8 mouse cellular contexts compared by ENCODE assay signal in genomic region chr10:128362568-128362967, GRCm38 (mm10). TPM values are rescaled to one million over a fixed set of nuclear protein-coding genes. Genes with fewer than 3 reads are reported as not detected.
DNase-seq lines count a peak whose midpoint lies in the region; ATAC-seq and TF ChIP-seq lines count a peak whose summit lies in the region.
"Had no signal": no experiment of that assay in that cellular context is flagged by ENCODE, and none has a peak within 500 bp of the region (broad histone marks: within the 10 kb centered on the region; RNA-seq: fewer than 3 reads in every experiment).

No protein-coding gene starts in this region.

- no peak overlapping the region for H3K9ac ChIP-seq in ES-Bruce4 (ENCODE audit: low read depth, poor library complexity, severe bottlenecking)
- no peak overlapping the region for H3K9ac ChIP-seq in hindbrain, postnatal 0 days (replicated peaks; ENCODE audit: low read length)
- H3K9ac ChIP-seq in stomach, postnatal 0 days (ENCODE audit: low read length), result no peak overlapping the region
- H3K9ac ChIP-seq: limb, embryonic 15.5 days had no signal

- TF ChIP-seq CTCF in ES-Bruce4 (IDR thresholded peaks at IDR 0.05; ENCODE audit: low read depth, low read length), result peak; percentile 18
- peak; percentile 68 for TF ChIP-seq CTCF in hindbrain, postnatal 0 days (IDR thresholded peaks at IDR 0.05; ENCODE audit: low read depth)
- TF ChIP-seq CTCF in stomach, postnatal 0 days (IDR thresholded peaks at IDR 0.05; ENCODE audit: low read depth), result peak; percentile 73

- intact Hi-C loops in left cerebral cortex, postnatal 25 days (cut with DNase I), result no loop called here
- intact Hi-C loops in left cerebral cortex, postnatal 10 days (cut with DNase I), result no loop called here

- H3K9me3 ChIP-seq in ES-Bruce4 (replicated peaks; ENCODE audit: control insufficient read depth, insufficient read depth, low read length, poor library complexity, severe bottlenecking), result no peaks in the 10 kb centered on the region
- H3K9me3 ChIP-seq in hindbrain, postnatal 0 days (ENCODE audit: low read length), result no peaks in the 10 kb centered on the region
- H3K9me3 ChIP-seq in stomach, postnatal 0 days (ENCODE audit: control insufficient read depth, low read length), result no peaks in the 10 kb centered on the region
- H3K9me3 ChIP-seq: limb, embryonic 15.5 days had no signal

- peaks cover 51% of the 10 kb centered on the region for H3K36me3 ChIP-seq in ES-Bruce4 (ENCODE audit: control insufficient read depth, insufficient read depth, low read length, poor library complexity, severe bottlenecking)
- H3K36me3 ChIP-seq in hindbrain, postnatal 0 days (ENCODE audit: insufficient read depth, low read length), result peaks cover 42% of the 10 kb centered on the region
- H3K36me3 ChIP-seq in stomach, postnatal 0 days (ENCODE audit: control insufficient read depth, insufficient read depth, low read length), result peaks cover 16% of the 10 kb centered on the region; the same call in 1 of the 2 replicates

- H3K4me3 ChIP-seq in ES-Bruce4 (ENCODE audit: low read depth, low read length), result no peak overlapping the region
- no peak overlapping the region for H3K4me3 ChIP-seq in hindbrain, postnatal 0 days (ENCODE audit: low read length)
- no peak overlapping the region for H3K4me3 ChIP-seq in stomach, postnatal 0 days (ENCODE audit: low read depth, low read length)
- H3K4me3 ChIP-seq: limb, embryonic 15.5 days had no signal

- no peak for TF ChIP-seq EP300 in ES-Bruce4 (IDR thresholded peaks at IDR 0.05; ENCODE audit: insufficient read depth, low read depth, low read length)
- TF ChIP-seq EP300 in stomach, postnatal 0 days (optimal IDR thresholded peaks at IDR 0.05), result no peak

- peak; percentile 58 for ATAC-seq in hindbrain, postnatal 0 days
- ATAC-seq in stomach, postnatal 0 days (ENCODE audit: low FRiP score, low TSS enrichment), result 0 out of 2 replicates have a peak, but pooled peaks have one; percentile 17

- H3K27ac ChIP-seq in ES-Bruce4 (ENCODE audit: insufficient read depth, low read length), result no peak overlapping the region
- no peak overlapping the region for H3K27ac ChIP-seq in hindbrain, postnatal 0 days
- H3K27ac ChIP-seq in stomach, postnatal 0 days (replicated peaks), result no peak overlapping the region
- H3K27ac ChIP-seq: limb, embryonic 15.5 days had no signal

- H3K4me1 ChIP-seq in ES-Bruce4 (ENCODE audit: control insufficient read depth, insufficient read depth, low read length), result no peaks in the 10 kb centered on the region
- peaks cover 4% of the 10 kb centered on the region; the same call in 1 of the 2 replicates for H3K4me1 ChIP-seq in hindbrain, postnatal 0 days (ENCODE audit: insufficient read depth, low read length)
- no peaks in the 10 kb centered on the region for H3K4me1 ChIP-seq in stomach, postnatal 0 days (replicated peaks; ENCODE audit: control insufficient read depth, insufficient read depth)

- DNase-seq in left cerebral cortex, postnatal 25 days (ENCODE audit: low spot score in 2 of 2), result peak; percentile 32 to 63
- DNase-seq in left cerebral cortex, postnatal 10 days (ENCODE audit: extremely low spot score in 1 of 2, low spot score in 2 of 2), result no peak
- DNase-seq in ZHBTc4 (ENCODE audit: low read depth, low spot score), result peak; percentile 43
- DNase-seq in hindbrain, postnatal 0 days (ENCODE audit: low spot score), result peak; percentile 81
- DNase-seq in stomach, postnatal 0 days (ENCODE audit: low spot score), result no peak
- no peak for DNase-seq in right cerebral cortex, adult 18-20 months

- TF ChIP-seq POLR2A in ES-Bruce4 (IDR thresholded peaks at IDR 0.05; ENCODE audit: insufficient read depth, low read length), result no peak

- H3K4me2 ChIP-seq in hindbrain, postnatal 0 days (ENCODE audit: low read depth, low read length), result no peak overlapping the region
- no peak overlapping the region for H3K4me2 ChIP-seq in stomach, postnatal 0 days (replicated peaks; ENCODE audit: low read depth)
- H3K4me2 ChIP-seq: limb, embryonic 15.5 days had no signal

- 47% methylated on average over 3 of the region's 3 CpGs for WGBS in hindbrain, postnatal 0 days
- 47% methylated on average over 3 of the region's 3 CpGs for WGBS in stomach, postnatal 0 days

- no peaks in the 10 kb centered on the region for H3K27me3 ChIP-seq in ES-Bruce4 (ENCODE audit: control insufficient read depth, insufficient read depth, low read length, poor library complexity, severe bottlenecking)
- H3K27me3 ChIP-seq in hindbrain, postnatal 0 days (ENCODE audit: insufficient read depth, low read length), result no peaks in the 10 kb centered on the region
- no peaks in the 10 kb centered on the region for H3K27me3 ChIP-seq in stomach, postnatal 0 days (ENCODE audit: control insufficient read depth, insufficient read depth, low read length)
- H3K27me3 ChIP-seq: limb, embryonic 15.5 days had no signal

RNA-seq across cellular contexts. Expression of gene Coq10a, which starts 6.2 kb away (rescaled TPM):
- total RNA-seq in left cerebral cortex, postnatal 25 days (2021), result 10 to 100 TPM; 60.4 to 63.8 TPM
- 10 to 100 TPM; 69.8 to 74.6 TPM for total RNA-seq in left cerebral cortex, postnatal 10 days (2021)
- polyA plus RNA-seq in ES-Bruce4 (2011; ENCODE audit: insufficient read depth, insufficient read length, low read depth, missing spikeins), result 18.7 and 20.2 TPM in 2 replicates
- 26.9 and 42.1 TPM in 2 replicates for total RNA-seq in hindbrain, postnatal 0 days (2014; rRNA removed)
- 50.8 and 52.1 TPM in 2 replicates for polyA plus RNA-seq in hindbrain, postnatal 0 days (2015; fragmentation: Nextera tagmentation; extraction: Ambion mirVana)
- 12.9 and 13.8 TPM in 2 replicates for polyA plus RNA-seq in stomach, postnatal 0 days (2015; fragmentation: Nextera tagmentation; extraction: Ambion mirVana)

RNA-seq across cellular contexts. Expression of gene Ankrd52, which starts 14.3 kb away (rescaled TPM):
- total RNA-seq in left cerebral cortex, postnatal 25 days (2021), result 10 to 100 TPM; 65.1 to 68.9 TPM
- total RNA-seq in left cerebral cortex, postnatal 10 days (2021), result 10 to 100 TPM; 74.4 TPM
- 28.8 and 29.0 TPM in 2 replicates for polyA plus RNA-seq in ES-Bruce4 (2011; ENCODE audit: insufficient read depth, insufficient read length, low read depth, missing spikeins)
- total RNA-seq in hindbrain, postnatal 0 days (2014; rRNA removed), result 38.8 and 39.5 TPM in 2 replicates
- 9.1 and 10.6 TPM in 2 replicates for polyA plus RNA-seq in hindbrain, postnatal 0 days (2015; fragmentation: Nextera tagmentation; extraction: Ambion mirVana)
- polyA plus RNA-seq in stomach, postnatal 0 days (2015; fragmentation: Nextera tagmentation; extraction: Ambion mirVana), result 2.9 and 4.3 TPM in 2 replicates

RNA-seq across cellular contexts. Expression of gene Cs, which starts 25.0 kb away (rescaled TPM):
- 100 to 1,000 TPM; 227 to 229 TPM for total RNA-seq in left cerebral cortex, postnatal 25 days (2021)
- total RNA-seq in left cerebral cortex, postnatal 10 days (2021), result 100 to 1,000 TPM; 287 to 288 TPM
- 197 and 202 TPM in 2 replicates for polyA plus RNA-seq in ES-Bruce4 (2011; ENCODE audit: insufficient read depth, insufficient read length, low read depth, missing spikeins)
- 274 and 311 TPM in 2 replicates for total RNA-seq in hindbrain, postnatal 0 days (2014; rRNA removed)
- 262 and 285 TPM in 2 replicates for polyA plus RNA-seq in hindbrain, postnatal 0 days (2015; fragmentation: Nextera tagmentation; extraction: Ambion mirVana)
- 152 and 158 TPM in 2 replicates for polyA plus RNA-seq in stomach, postnatal 0 days (2015; fragmentation: Nextera tagmentation; extraction: Ambion mirVana)

RNA-seq across cellular contexts. Expression of gene Slc39a5, which starts 38.5 kb away (rescaled TPM):
- under 1 TPM; 0.30 to 0.32 TPM for total RNA-seq in left cerebral cortex, postnatal 25 days (2021)
- under 1 TPM; 0.56 to 0.69 TPM for total RNA-seq in left cerebral cortex, postnatal 10 days (2021)
- 0.31 TPM in 1 of 2 replicates, not detected in the other for polyA plus RNA-seq in ES-Bruce4 (2011; ENCODE audit: insufficient read depth, insufficient read length, low read depth, missing spikeins)
- total RNA-seq in hindbrain, postnatal 0 days (2014; rRNA removed), result 0.58 and 2.3 TPM in 2 replicates
- 0.55 and 0.66 TPM in 2 replicates for polyA plus RNA-seq in hindbrain, postnatal 0 days (2015; fragmentation: Nextera tagmentation; extraction: Ambion mirVana)
- polyA plus RNA-seq in stomach, postnatal 0 days (2015; fragmentation: Nextera tagmentation; extraction: Ambion mirVana), result 0.75 and 0.76 TPM in 2 replicates

RNA-seq across cellular contexts. Expression of gene Cnpy2, which starts 40.3 kb away (rescaled TPM):
- total RNA-seq in left cerebral cortex, postnatal 25 days (2021), result 10 to 100 TPM; 64.7 to 70.5 TPM
- total RNA-seq in left cerebral cortex, postnatal 10 days (2021), result 10 to 100 TPM; 64.4 to 69.7 TPM
- polyA plus RNA-seq in ES-Bruce4 (2011; ENCODE audit: insufficient read depth, insufficient read length, low read depth, missing spikeins), result 62.9 and 68.4 TPM in 2 replicates
- 42.9 and 73.3 TPM in 2 replicates for total RNA-seq in hindbrain, postnatal 0 days (2014; rRNA removed)
- 186 and 189 TPM in 2 replicates for polyA plus RNA-seq in hindbrain, postnatal 0 days (2015; fragmentation: Nextera tagmentation; extraction: Ambion mirVana)
- polyA plus RNA-seq in stomach, postnatal 0 days (2015; fragmentation: Nextera tagmentation; extraction: Ambion mirVana), result 214 and 218 TPM in 2 replicates

Comparison
In these comparisons a context has a peak if more than half of its experiments do, and no peak if none do; other contexts are left out.
1. DNase-seq: peak in left cerebral cortex, postnatal 25 days (2 of 2), ZHBTc4 (single experiment) and hindbrain, postnatal 0 days (single experiment); none in left cerebral cortex, postnatal 10 days (0 of 2), stomach, postnatal 0 days (single experiment) and right cerebral cortex, adult 18-20 months (single experiment).
2. CTCF ChIP-seq: peak in every context shown above with its lines; median percentile 73 in stomach, postnatal 0 days; 68 in hindbrain, postnatal 0 days; 18 in ES-Bruce4.